Mouse (Mus musculus): Measurements from ENCODE around the gene Znhit1. TPM values are rescaled to one million over a fixed set of nuclear protein-coding genes. Genes with fewer than 3 reads are reported as not detected.

Gene Znhit1
- total RNA-seq, 2 experiments from 2014 or later: 90.3 to 90.8 TPM

- intact Hi-C loops (cut with DNase I): no loop called here
- DNase-seq (ENCODE audit: low spot score in 2 of 2): no peak
These were observed 599 bp upstream of the Znhit1 start for GRCm38 (mm10) chr5:136988420-136988819.

GRCm38 (mm10) chr5:136987138-136987933, 485 bp downstream of the Znhit1 start:
- intact Hi-C loops (cut with DNase I): no loop called here
- DNase-seq (ENCODE audit: low spot score in 2 of 2): peak; percentile 83 to 84

- intact Hi-C loops (cut with DNase I): no loop called here
- peak; percentile 93 to 94 for DNase-seq (ENCODE audit: low spot score in 2 of 2)
These were observed 1.1 kb downstream of the Znhit1 start, which contains the start of gene Plod3 for GRCm38 (mm10) chr5:136986695-136987137. Plod3 (plus strand) TSS chr5:136987019.

- intact Hi-C loops (cut with DNase I): no loop called here
These were observed 3.0 kb downstream of the Znhit1 start for GRCm38 (mm10) chr5:136984828-136985227.

GRCm38 (mm10) chr5:136982338-136982930, 5.4 kb downstream of the Znhit1 start:
- intact Hi-C loops (cut with DNase I): no loop called here
- DNase-seq (ENCODE audit: low spot score in 2 of 2): no peak

More at GRCm38 (mm10) chr5:136984828-136985227, 3.0 kb downstream of the Znhit1 start:
- no peak for DNase-seq (ENCODE audit: low spot score in 2 of 2)

- intact Hi-C loops (cut with DNase I): no loop called here
- no peak for DNase-seq (ENCODE audit: low spot score in 2 of 2)
These were observed 6.8 kb downstream of the Znhit1 start for GRCm38 (mm10) chr5:136980974-136981373.

GRCm38 (mm10) chr5:136979762-136980161, 8.1 kb downstream of the Znhit1 start:
- intact Hi-C loops (cut with DNase I): no loop called here
- no peak for DNase-seq (ENCODE audit: low spot score in 2 of 2)

- intact Hi-C loops (cut with DNase I): no loop called here
- no peak for DNase-seq (ENCODE audit: low spot score in 2 of 2)
These were observed 10.1 kb downstream of the Znhit1 start for GRCm38 (mm10) chr5:136977769-136978168.

- DNase-seq (ENCODE audit: low spot score in 2 of 2): no peak
- intact Hi-C loops (cut with DNase I): loop anchor here (5.0 kb wide), 1 partner anchor 46 kb away; no protein-coding TSS in a partner anchor
These were observed 14.2 kb downstream of the Znhit1 start for GRCm38 (mm10) chr5:136973670-136974069.

GRCm38 (mm10) chr5:136970703-136971102, 17.1 kb downstream of the Znhit1 start:
- intact Hi-C loops (cut with DNase I): loop anchor here (5.0 kb wide), 1 partner anchor 43 kb away; no protein-coding TSS in a partner anchor
- peak in 1 of 2 experiments; percentile 39 for DNase-seq (ENCODE audit: low spot score in 2 of 2)

GRCm38 (mm10) chr5:136967592-136967991, 20.2 kb downstream of the Znhit1 start:
- DNase-seq (ENCODE audit: low spot score in 2 of 2): no peak
- intact Hi-C loops (cut with DNase I): no loop called here

- intact Hi-C loops (cut with DNase I): no loop called here
- no peak for DNase-seq (ENCODE audit: low spot score in 2 of 2)
These were observed 20.9 kb downstream of the Znhit1 start for GRCm38 (mm10) chr5:136966861-136967455.

- intact Hi-C loops (cut with DNase I): no loop called here
- no peak for DNase-seq (ENCODE audit: low spot score in 2 of 2)
These were observed 21.5 kb downstream of the Znhit1 start, which contains the start of gene Cldn15 for GRCm38 (mm10) chr5:136966331-136966730. Cldn15 (plus strand) TSS chr5:136966616.

- intact Hi-C loops (cut with DNase I): no loop called here
- DNase-seq (ENCODE audit: low spot score in 2 of 2): no peak
These were observed 22.1 kb downstream of the Znhit1 start for GRCm38 (mm10) chr5:136965686-136966085.

- intact Hi-C loops (cut with DNase I): no loop called here
- DNase-seq (ENCODE audit: low spot score in 2 of 2): no peak
These were observed 22.6 kb downstream of the Znhit1 start for GRCm38 (mm10) chr5:136965210-136965609.

- no peak for DNase-seq (ENCODE audit: low spot score in 2 of 2)
- intact Hi-C loops (cut with DNase I): no loop called here
These were observed 24.8 kb downstream of the Znhit1 start for GRCm38 (mm10) chr5:136962966-136963540.

- intact Hi-C loops (cut with DNase I): no loop called here
- peak; percentile 69 to 70 for DNase-seq (ENCODE audit: low spot score in 2 of 2)
These were observed 25.3 kb downstream of the Znhit1 start for GRCm38 (mm10) chr5:136962501-136962900.

GRCm38 (mm10) chr5:136961983-136962461, 25.8 kb downstream of the Znhit1 start:
- peak; percentile 93 to 94 for DNase-seq (ENCODE audit: low spot score in 2 of 2)
- intact Hi-C loops (cut with DNase I): no loop called here

GRCm38 (mm10) chr5:136961334-136961982, 26.4 kb downstream of the Znhit1 start:
- DNase-seq (ENCODE audit: low spot score in 2 of 2): no peak
- intact Hi-C loops (cut with DNase I): no loop called here

Measured in left cerebral cortex, postnatal 36 days (tissue).